Mouse (Mus musculus): ENCODE results near the gene Gm11639. TPM values are rescaled to one million over a fixed set of nuclear protein-coding genes. Genes with fewer than 3 reads are reported as not detected.
A peak's percentile ranks its signal among the peaks of the same experiment; 100 is the strongest.

Gm11639 gene
- polyA plus RNA-seq, 1 experiment from 2014 or later, result 0.60 TPM

DNA sequence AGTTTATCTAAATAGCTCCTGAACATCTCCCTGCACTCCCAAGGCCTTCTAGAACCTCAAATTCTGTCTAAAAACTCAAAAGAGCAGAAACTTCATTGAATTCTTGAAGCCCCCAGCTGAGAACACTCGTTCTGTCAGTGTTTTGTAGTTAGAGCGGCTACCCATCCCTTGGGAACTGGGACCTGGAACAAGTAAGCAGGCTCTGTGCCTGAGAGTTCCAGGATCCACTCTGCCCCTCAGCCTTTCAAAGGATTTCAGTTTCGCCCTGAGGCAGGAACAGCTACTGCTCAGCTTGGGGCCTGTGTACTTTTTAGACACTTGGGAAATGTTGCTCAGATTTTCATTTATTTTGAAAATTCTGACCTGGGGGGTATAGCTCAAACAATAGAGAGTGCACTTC, 461.1 kb downstream of the Gm11639 start, which contains the start of gene Gm10842:
TSS of gene Gm10842 (plus strand) at position 301 of the 400 bp plus-strand sequence.
- H3K27ac ChIP-seq (replicated peaks), result no peak within 1 kb of the TSS
- H3K4me1 ChIP-seq (replicated peaks), result peaks cover 2% of the 10 kb centered on the region; the same call in 1 of the 2 replicates
- no peak within 1 kb of the TSS for H3K4me2 ChIP-seq
- H3K4me3 ChIP-seq, result no peak within 1 kb of the TSS
- no peaks in the 10 kb centered on the region for H3K9me3 ChIP-seq
- no peaks in the 10 kb centered on the region for H3K36me3 ChIP-seq
- ATAC-seq (ENCODE audit: low FRiP score, low read depth), result no peak
- 83% methylated on average over 3 of the region's 3 CpGs for WGBS
- no peak within 1 kb of the TSS for H3K9ac ChIP-seq
- H3K27me3 ChIP-seq, result no peaks in the 10 kb centered on the region

GRCm38 (mm10) chr11:105149353-105149752, 463.8 kb downstream of the Gm11639 start:
- Histone ChIP-seq H3K27me3 (no peaks in the 10 kb centered on the region), H3K9ac (no peak overlapping the region), H3K4me1 (replicated peaks) (peaks cover 11% of the 10 kb centered on the region), H3K4me2 (no peak overlapping the region), H3K9me3 (no peaks in the 10 kb centered on the region), H3K4me3 (no peak overlapping the region), H3K36me3 (no peaks in the 10 kb centered on the region), H3K27ac (replicated peaks) (no peak overlapping the region)
- 83% methylated on average over 3 of the region's 3 CpGs for WGBS
- ATAC-seq (ENCODE audit: low FRiP score, low read depth), result no peak

DNA sequence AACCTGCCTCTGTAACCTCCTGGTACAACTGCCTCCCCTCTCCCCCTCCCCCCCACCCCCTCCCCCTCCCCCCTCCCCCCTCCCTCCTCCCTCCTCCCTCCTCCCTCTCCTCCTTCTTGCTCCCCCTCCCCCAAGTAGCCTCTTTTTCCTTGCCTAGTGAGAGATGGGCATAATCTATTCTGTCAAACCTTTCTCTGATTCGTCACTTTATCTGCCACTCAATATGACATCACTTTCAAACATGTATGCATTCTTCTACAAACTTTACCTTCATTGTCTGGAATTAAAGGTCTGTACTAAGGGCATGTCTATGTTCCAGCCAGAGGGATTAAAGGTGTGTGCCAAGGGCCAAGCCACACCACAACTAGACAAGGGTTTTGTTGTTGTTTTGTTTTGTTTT, 464.3 kb downstream of the Gm11639 start:
- Histone ChIP-seq H3K9me3 (no peaks in the 10 kb centered on the region), H3K9ac (no peak overlapping the region), H3K27ac (replicated peaks) (no peak overlapping the region), H3K36me3 (no peaks in the 10 kb centered on the region), H3K4me3 (no peak overlapping the region), H3K4me1 (replicated peaks) (peaks cover 11% of the 10 kb centered on the region), H3K27me3 (no peaks in the 10 kb centered on the region), H3K4me2 (no peak overlapping the region)
- WGBS, result 80% methylated on average over 1 of the region's 1 CpGs
- ATAC-seq (ENCODE audit: low FRiP score, low read depth), result no peak

DNA sequence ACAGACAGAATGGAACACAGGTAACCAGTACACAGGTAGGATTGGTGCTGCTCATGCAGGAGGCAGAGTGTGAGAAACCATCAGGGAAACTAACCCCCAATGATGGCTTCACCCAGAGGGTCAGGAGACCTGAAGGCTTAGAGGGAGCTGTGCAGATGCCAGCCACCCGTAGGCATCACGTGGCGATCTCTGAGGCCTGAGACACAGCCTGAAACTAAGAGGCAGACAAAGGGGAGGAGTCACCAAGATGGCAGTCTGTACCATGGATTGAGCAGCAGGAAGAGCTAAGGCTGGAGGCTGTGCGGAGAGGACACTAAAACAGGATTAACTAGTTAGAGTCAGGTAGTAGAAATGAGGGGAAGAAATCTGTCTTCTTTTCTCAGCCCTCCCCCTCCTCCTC, 465.2 kb downstream of the Gm11639 start:
- H3K9ac ChIP-seq, result no peak overlapping the region
- ATAC-seq (ENCODE audit: low FRiP score, low read depth), result no peak
- H3K4me1 ChIP-seq (replicated peaks), result peaks cover 11% of the 10 kb centered on the region
- WGBS, result 72% methylated on average over 4 of the region's 4 CpGs
- no peaks in the 10 kb centered on the region for H3K36me3 ChIP-seq
- no peak overlapping the region for H3K27ac ChIP-seq (replicated peaks)
- H3K4me2 ChIP-seq, result no peak overlapping the region
- H3K27me3 ChIP-seq, result no peaks in the 10 kb centered on the region
- no peak overlapping the region for H3K4me3 ChIP-seq
- no peaks in the 10 kb centered on the region for H3K9me3 ChIP-seq

GRCm38 (mm10) chr11:105151226-105152016, 465.9 kb downstream of the Gm11639 start:
- Histone ChIP-seq H3K4me1 (replicated peaks) (peaks cover 11% of the 10 kb centered on the region), H3K9ac (no peak overlapping the region), H3K4me3 (no peak overlapping the region), H3K27me3 (no peaks in the 10 kb centered on the region), H3K27ac (replicated peaks) (no peak overlapping the region), H3K9me3 (no peaks in the 10 kb centered on the region), H3K36me3 (no peaks in the 10 kb centered on the region), H3K4me2 (peak overlapping the region; percentile 28)
- 0 out of 2 replicates have a peak, but pooled peaks have one; percentile 59 for ATAC-seq (ENCODE audit: low FRiP score, low read depth)
- WGBS, result 32% methylated on average over 18 of the region's 19 CpGs

- no peak overlapping the region for H3K9ac ChIP-seq
- H3K4me2 ChIP-seq, result peak overlapping the region; percentile 28
- no peak for ATAC-seq (ENCODE audit: low FRiP score, low read depth)
These were observed 466.5 kb downstream of the Gm11639 start for GRCm38 (mm10) chr11:105152017-105152300.

GRCm38 (mm10) chr11:105152357-105152899, 466.9 kb downstream of the Gm11639 start:
- no peak overlapping the region for H3K9ac ChIP-seq
- H3K9me3 ChIP-seq, result no peaks in the 10 kb centered on the region
- peaks cover 11% of the 10 kb centered on the region for H3K4me1 ChIP-seq (replicated peaks)
- ATAC-seq (ENCODE audit: low FRiP score, low read depth), result no peak
- no peak overlapping the region for H3K27ac ChIP-seq (replicated peaks)
- 86% methylated on average over 11 of the region's 11 CpGs for WGBS
- H3K4me3 ChIP-seq, result no peak overlapping the region
- H3K4me2 ChIP-seq, result no peak overlapping the region
- H3K36me3 ChIP-seq, result no peaks in the 10 kb centered on the region
- no peaks in the 10 kb centered on the region for H3K27me3 ChIP-seq

More at GRCm38 (mm10) chr11:105152017-105152300, 466.5 kb downstream of the Gm11639 start:
- Histone ChIP-seq H3K4me1 (replicated peaks) (peaks cover 11% of the 10 kb centered on the region), H3K27me3 (no peaks in the 10 kb centered on the region), H3K9me3 (no peaks in the 10 kb centered on the region), H3K36me3 (no peaks in the 10 kb centered on the region), H3K4me3 (no peak overlapping the region), H3K27ac (replicated peaks) (no peak overlapping the region)
- WGBS, result 93% methylated on average over 2 of the region's 4 CpGs

- 14% methylated on average over 12 of the region's 12 CpGs for WGBS
- Histone ChIP-seq H3K36me3 (no peaks in the 10 kb centered on the region), H3K4me2 (no peak overlapping the region), H3K27ac (replicated peaks) (no peak overlapping the region), H3K27me3 (no peaks in the 10 kb centered on the region), H3K9ac (no peak overlapping the region), H3K9me3 (no peaks in the 10 kb centered on the region), H3K4me3 (no peak overlapping the region), H3K4me1 (replicated peaks) (peaks cover 11% of the 10 kb centered on the region)
- ATAC-seq (ENCODE audit: low FRiP score, low read depth), result 0 out of 2 replicates have a peak, but pooled peaks have one; percentile 72
These were observed 467.7 kb downstream of the Gm11639 start for GRCm38 (mm10) chr11:105153068-105153833.

DNA sequence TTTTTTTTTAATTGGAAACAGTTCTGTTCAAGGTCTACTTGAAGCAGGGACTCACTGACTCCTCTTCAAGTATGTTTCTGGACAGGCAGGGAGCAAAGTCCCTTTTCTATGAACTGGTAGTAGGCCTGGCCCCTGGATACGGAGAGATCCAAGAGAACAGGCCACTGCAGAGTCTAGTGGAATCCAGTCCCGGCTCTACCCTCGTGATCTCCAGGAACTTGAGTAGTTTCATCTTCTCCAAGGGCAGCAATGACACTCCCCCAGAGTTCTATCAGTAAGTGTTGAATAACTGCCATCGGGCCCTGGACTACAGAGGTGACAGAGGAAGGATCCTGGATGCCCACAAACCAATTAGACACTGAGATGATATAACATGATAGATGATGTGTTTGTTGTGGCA, 470.4 kb downstream of the Gm11639 start:
- WGBS, result 88% methylated on average over 4 of the region's 4 CpGs
- Histone ChIP-seq H3K27me3 (no peaks in the 10 kb centered on the region), H3K4me3 (no peak overlapping the region), H3K27ac (replicated peaks) (no peak overlapping the region), H3K9ac (no peak overlapping the region), H3K36me3 (no peaks in the 10 kb centered on the region), H3K4me1 (replicated peaks) (peaks cover 11% of the 10 kb centered on the region), H3K9me3 (no peaks in the 10 kb centered on the region), H3K4me2 (no peak overlapping the region)
- no peak for ATAC-seq (ENCODE audit: low FRiP score, low read depth)

DNA sequence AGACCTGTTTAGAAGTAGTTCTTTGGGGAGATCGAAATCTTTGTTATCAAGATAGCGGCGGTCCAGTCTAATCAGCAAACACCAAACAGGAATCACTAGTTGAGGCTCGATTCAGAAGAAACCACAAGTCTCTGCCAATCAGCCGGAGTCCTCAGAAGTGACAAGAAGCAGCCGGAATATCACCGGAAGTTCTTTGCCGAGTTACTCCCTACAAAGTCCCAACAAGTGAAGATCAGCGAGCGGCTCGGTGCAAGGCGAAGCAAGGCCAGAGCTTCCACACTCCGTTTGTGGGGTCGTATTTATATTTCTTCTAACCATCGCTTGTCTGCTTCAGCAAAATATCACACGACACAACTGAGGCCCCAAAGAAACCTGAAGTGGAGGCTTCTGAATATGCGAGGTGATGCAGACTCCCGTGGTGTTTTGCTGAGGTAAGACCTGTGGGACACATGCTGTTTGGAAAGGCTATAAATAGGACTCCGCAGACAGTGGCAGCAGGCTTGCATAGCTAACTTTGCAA, 471.3 kb downstream of the Gm11639 start:
- H3K36me3 ChIP-seq, result no peaks in the 10 kb centered on the region
- no peak overlapping the region for H3K4me3 ChIP-seq
- H3K4me2 ChIP-seq, result no peak overlapping the region
- no peak overlapping the region for H3K27ac ChIP-seq (replicated peaks)
- no peak for ATAC-seq (ENCODE audit: low FRiP score, low read depth)
- H3K27me3 ChIP-seq, result no peaks in the 10 kb centered on the region
- H3K9ac ChIP-seq, result no peak overlapping the region
- H3K9me3 ChIP-seq, result no peaks in the 10 kb centered on the region
- peaks cover 7% of the 10 kb centered on the region for H3K4me1 ChIP-seq (replicated peaks)
- WGBS, result 87% methylated on average over 19 of the region's 19 CpGs

DNA sequence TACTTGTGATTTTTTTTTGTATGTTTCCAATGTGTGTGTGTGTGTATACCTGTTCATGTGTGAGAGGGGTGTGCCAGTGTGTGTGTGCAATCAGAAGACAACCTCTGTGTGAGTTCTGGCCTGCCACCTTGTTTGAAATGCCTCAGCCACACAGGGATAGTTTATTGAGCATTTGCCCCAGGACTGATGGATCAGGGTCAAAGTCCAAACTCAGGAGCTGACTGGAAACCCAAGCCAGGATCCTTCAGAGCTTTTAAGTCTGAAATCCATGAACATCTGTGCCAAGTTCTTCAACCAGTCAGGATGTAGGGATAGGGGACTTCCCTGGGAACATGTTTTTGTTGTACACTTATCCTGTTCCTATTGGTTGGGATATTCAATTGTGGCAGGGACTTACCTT, 472.5 kb downstream of the Gm11639 start:
- H3K4me1 ChIP-seq (replicated peaks), result peaks cover 5% of the 10 kb centered on the region
- H3K9me3 ChIP-seq, result no peaks in the 10 kb centered on the region
- no peak overlapping the region for H3K9ac ChIP-seq
- H3K4me3 ChIP-seq, result no peak overlapping the region
- no peaks in the 10 kb centered on the region for H3K36me3 ChIP-seq
- no peaks in the 10 kb centered on the region for H3K27me3 ChIP-seq
- ATAC-seq (ENCODE audit: low FRiP score, low read depth), result no peak
- H3K27ac ChIP-seq (replicated peaks), result no peak overlapping the region
- no peak overlapping the region for H3K4me2 ChIP-seq

Data from hindbrain, embryonic 15.5 days (tissue).